Mouse (Mus musculus): Measurements from ENCODE around the gene Cntnap1. TPM values are rescaled to one million over a fixed set of nuclear protein-coding genes. Genes with fewer than 3 reads are reported as not detected.
"Not testable (repeated sequence)": the region's sequence is repeated elsewhere in the genome, so short reads cannot be mapped to it uniquely, and the experiment has no call there.

Cntnap1 gene
- total RNA-seq (2021), result 10.9 and 13.5 TPM in 2 replicates
- long read RNA-seq, experiment 1, result 0 reads
- long read RNA-seq, experiment 2, partial matches to known transcripts, result 1 of 5 reads
- long read RNA-seq, experiment 2, other reads (novel, unspliced or antisense), result 4 of 5 reads

DNA sequence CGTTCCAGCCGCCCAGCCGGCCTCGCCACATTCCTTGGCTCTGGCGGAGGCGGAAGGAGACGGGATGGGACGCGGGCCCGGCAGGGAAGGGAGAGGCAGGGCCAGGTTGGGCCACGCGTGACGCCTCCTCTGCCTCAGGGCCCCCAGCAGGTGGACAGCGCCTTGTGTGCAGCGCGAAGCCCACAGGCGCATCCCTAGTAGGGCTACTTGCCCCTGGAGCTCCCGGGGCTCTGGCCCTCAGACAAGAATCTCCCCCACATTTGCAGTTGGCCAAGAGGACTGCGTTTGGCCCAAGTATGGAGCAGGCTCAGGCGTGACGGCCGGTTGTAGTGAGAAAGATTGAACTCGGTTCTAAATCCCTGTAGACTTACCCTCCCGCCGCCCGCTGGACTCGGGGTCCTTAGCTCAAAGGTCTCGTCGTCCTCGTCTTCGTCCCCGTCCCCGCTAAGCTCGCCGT lies at the start of gene Cntnap1:
TSS of gene Cntnap1 (plus strand) at position 170 of the 457 bp plus-strand sequence.
- peak; percentile 86 for DNase-seq

DNA sequence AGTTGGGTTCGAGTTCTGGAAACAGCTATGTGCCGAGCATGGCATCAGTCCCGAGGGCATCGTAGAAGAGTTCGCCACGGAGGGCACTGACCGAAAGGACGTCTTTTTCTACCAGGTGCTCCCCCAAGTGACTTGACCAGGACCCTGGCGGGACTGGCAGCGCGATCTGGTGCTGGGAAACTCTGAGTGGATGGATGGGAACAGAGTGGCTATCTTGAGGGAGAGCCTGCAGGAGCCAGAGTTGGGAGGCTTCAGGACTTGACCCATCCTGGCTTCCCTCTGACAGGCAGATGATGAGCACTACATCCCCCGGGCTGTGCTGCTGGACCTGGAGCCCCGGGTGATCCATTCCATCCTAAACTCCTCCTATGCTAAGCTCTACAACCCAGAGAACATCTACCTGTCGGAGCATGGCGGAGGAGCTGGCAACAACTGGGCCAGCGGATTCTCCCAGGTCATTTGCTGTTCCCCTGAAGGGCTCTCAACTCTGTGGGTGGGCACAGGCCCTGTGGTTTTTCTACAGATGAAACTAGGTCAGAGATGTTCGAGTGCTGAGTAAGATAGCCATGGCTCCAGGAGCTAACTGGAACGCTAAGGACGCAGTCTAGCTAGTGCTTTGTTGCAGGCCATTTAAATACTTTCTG lies 49.7 kb upstream of the Cntnap1 start:
- no peak for DNase-seq

DNA sequence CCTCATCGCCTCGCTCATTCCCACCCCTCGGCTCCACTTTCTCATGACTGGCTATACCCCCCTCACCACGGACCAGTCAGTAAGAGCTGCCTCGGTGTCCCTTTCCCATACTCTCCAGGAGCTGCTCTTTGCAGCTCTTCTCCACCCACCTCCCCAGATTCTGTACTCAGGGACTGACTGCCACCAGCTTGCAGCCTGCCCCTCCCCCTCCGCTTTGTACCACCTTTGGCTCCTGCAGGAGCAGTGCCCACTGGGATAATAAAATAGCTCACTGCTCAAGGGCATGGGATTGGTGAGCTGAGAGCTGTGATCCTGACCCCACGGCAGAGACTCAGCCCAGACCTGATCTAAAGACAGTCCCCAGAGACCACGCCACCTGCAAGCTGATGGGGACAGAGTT lies 45.8 kb upstream of the Cntnap1 start:
- not testable (repeated sequence) for DNase-seq

DNA sequence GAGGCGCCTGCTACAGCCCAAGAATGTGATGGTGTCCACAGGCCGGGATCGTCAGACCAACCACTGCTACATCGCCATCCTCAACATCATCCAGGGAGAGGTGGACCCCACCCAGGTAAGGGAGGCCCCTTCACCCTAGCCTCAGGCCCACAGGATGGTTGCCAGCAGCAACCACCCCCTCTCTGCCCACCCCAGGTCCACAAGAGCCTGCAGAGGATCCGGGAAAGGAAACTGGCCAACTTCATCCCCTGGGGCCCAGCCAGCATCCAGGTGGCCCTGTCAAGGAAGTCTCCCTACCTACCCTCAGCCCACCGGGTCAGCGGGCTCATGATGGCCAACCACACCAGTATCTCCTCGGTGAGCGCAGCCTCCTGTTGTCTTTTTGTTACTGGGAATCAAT lies 45.3 kb upstream of the Cntnap1 start:
- DNase-seq, result not testable (repeated sequence)

DNA sequence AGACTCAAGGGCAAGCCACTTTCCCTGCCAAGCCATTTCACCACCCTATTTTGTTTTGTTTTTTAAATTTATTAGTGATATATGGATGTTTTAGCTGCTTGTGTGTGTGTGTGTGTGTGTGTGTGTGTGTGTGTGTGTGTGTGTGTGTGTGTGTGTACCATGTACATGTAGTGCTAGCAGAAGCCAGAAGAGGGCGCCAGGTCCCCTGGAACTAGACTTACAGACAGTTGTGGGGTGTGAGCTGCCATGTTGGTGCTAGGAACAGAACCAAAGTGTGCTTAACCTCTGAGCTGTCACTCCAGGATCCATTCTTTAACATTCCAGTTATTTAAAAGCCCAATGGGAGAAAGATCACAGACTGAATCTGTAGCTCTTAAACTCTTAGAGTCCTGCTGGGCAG lies 43.2 kb upstream of the Cntnap1 start:
- peak; percentile 60 for DNase-seq

DNA sequence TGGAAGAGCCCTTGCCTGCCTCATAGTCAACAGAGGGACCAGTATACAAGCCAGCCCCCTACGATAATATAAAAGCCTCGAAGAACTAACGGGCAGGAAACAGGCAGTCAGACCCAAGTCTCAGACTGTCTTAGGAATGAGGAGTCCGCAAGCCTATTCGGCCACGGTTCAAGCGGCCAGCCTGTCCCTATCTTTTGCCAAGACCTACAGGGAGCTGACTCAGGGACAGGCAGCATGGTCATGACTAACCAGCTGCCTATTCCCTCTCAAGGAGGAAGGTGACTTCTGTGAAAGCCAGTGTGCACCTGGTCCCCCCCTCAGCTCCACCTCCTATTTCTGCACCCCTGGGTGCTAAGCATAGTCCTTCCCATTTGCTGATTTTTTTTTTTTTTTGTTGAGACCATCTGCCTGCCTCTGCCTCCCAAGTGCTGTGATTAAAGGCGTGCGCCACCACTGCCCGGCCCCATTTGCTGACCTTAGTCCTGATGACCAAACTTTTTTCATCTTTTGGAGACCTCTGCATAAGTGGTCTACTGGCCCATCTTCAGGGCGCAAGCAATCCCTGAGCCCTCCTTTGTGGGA lies 41.2 kb upstream of the Cntnap1 start:
- peak; percentile 51 for DNase-seq

DNA sequence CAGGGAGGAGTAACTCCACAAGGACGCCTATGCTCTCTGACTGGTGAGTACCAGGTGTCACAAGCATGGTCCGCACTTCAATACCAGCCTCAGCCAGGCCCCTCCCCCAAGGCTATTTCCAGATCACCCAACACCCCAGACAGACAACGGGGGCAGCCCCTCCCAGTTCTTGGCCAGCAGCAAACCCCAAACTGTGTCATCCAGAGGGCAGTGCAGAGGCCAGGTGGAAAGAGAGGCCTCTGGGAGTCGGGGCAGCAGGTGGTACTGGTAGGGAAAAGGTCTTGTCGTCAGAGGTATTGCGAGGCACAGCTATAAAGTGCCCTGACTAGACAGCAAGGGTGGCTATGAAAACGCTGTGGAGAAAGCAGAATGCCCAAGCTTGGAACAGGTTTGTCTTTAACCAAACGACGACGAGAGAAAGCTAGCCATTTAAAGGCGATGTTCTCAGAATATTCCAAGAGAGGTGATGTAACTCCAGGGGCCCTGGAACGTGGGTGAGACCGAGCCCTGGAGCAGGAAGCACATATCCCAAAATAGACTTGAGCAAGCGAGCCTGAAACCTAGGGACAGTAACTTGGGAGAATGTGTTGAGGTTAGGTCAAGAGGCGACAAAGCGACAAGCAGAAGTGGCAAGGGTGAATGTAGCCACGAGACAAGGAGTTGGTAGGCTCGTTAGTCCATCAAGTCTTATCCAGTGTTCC lies 40.1 kb upstream of the Cntnap1 start:
- peak; percentile 61 for DNase-seq

DNA sequence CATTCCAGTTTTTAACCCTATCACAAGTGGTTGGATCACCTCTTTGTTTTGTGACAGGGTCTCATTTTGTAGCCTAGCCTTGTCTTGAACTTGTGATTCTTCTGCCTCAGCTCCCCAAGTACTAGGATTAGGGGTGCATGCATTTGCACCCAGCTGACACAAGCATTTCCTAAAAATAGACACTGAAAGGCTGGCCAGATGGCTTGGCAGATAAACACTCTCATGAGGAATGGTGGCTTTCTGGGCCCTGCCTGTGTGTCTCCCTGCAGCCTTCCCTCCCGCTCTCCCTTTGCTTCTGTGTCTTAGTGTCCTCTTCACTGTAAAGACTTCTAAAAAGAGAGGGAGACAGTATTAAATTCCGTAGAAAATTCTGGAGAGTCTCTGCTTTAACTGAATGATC lies 39.1 kb upstream of the Cntnap1 start:
- peak; percentile 37 for DNase-seq

DNA sequence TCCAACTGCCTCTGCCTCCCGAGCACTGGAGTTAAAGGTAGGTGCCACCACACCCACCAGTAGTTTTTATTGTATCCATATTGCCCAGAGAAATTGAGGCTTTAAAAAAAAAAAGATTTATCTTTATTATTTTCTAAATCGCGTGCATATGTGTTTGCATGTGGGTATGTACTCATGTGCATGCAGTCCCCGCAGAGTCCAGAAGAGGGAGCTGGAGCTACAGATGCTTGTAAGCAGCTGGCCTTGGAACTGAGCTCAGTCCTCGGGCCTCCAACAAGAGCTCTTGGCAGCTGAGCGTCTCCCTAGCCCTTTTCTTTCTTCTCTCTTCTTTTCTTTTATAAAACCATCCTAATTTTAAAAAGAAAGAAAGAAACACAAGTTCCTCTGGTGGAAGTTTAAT lies 38.6 kb upstream of the Cntnap1 start:
- peak; percentile 72 for DNase-seq

DNA sequence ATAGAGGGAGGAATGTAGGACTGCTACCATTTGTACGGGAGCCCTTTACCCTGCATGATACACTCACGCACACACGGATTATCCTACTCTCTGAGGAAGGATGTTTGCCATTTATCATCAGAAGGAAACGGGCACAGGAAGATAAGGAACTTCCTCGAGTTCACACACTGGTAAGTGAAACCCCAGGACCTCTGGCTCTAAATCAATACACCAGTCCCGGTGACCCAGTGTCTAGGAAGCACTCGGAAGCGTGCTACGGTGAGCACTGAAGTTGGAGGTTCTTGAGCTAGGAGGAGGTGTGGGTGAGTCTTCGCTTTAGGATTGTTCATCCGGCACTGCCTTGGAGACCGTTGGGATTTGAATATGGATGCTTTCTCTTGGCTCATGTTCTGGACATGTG lies 37.3 kb upstream of the Cntnap1 start:
- peak; percentile 39 for DNase-seq

DNA sequence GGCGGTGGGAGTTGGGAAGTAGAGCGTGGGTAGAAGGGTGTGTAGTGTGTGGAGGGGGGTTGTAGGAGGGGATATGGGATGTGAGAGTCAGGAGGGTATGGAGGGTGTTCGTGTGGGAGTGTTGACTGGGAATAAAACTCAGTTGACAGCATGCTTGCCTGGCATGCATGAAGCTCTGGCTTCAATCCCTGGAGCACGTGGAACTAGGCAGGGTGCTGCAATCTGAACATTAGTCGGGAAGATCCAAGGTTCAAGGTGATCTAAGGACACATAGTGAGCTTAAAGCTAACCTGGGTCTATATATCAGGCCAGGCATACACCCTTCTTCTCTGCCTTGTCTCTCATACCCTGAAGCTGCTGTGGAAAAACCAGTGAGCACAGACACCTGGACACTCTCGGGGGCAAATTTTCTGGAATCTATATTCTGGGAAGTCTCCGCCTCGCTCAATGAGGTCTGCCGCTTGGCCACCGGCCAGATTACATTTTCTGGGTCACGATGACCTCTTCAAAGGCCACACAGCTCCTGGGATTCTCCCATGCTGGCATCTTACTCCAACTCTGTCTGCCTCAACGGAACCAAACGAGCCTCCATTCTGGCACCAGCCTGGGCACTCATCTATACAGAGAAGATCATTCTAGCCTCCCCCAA lies 36.0 kb upstream of the Cntnap1 start:
- DNase-seq, result peak; percentile 74

DNA sequence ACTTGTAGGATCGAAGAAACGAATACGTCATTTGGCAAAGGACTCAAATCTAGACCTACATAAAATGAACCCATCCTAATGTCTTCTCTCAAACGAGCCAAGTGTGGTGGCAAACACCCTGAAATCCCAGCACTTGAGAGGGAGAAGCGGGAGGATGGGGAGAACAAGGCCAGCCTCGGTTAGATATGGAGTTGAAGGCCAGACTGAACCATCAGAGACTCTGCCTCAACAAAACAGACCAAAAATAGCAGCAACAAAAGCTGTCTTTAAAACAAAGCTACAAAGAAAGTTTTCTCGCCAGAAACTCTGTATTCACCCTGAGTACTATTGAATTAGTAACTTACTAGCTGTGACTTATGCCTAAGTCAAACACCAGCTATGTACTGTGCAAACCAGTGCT lies 33.3 kb upstream of the Cntnap1 start:
- no peak for DNase-seq

DNA sequence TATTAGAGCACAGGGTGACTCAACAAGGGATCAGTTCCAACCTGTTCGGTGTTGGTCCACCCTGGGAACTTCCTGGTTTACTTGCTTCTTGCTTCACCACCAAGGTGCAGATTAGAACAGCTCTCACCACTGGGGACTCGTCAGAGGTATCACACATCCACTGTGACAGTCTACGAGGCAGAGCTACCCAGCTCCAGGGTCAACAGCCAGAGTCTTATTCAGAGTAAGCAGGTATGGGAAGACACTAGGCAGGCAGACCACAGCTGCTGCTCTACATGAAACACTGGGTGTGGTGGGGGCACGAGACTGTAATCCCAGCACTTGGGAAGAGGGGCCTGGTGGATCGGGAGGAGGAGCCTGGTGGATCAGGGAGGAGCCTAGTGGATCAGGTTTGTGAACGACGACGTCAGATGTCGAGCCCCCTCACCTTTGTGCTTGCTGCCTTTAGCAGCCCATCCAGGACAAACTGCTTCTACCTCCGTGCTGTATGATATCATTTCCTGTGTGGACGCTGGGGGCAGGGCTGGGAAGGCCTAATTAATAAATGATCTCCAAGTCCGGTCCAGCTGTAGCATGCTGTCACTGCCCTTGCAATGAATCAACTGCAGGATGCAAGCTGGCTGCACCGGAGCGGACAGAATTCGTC lies 31.7 kb upstream of the Cntnap1 start:
- peak; percentile 72 for DNase-seq

DNA sequence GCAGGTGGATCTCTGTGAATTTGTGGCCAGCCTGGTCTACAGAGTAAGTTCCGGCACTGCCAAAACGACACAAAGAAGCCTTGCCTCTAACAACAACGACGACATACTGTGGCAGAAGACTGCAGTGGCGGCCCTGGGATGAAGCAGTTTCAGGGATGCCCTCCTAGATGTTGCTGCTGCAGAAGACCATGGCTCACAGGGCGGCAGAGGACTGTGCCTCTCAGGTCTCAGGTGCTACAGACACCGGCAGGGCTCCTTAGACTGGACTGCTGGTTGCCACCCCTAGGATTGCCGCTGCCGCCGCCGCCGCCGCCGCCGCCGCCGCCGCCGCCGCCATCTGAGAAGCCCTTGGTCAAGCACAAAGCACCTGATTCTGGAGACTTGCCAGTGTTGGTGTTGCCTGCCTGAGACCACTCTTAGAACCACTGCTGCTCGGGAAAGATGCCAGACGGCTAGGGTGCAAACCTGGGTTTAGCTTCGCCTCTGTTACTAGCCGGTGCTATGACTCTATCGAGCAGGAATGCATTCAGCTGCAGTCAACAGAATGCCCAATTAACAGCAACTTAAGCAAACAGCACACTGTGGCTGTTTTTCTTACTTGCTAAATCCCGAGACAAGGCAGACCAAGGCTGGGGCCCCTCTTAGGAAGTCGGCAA lies 30.0 kb upstream of the Cntnap1 start:
- no peak for DNase-seq

DNA sequence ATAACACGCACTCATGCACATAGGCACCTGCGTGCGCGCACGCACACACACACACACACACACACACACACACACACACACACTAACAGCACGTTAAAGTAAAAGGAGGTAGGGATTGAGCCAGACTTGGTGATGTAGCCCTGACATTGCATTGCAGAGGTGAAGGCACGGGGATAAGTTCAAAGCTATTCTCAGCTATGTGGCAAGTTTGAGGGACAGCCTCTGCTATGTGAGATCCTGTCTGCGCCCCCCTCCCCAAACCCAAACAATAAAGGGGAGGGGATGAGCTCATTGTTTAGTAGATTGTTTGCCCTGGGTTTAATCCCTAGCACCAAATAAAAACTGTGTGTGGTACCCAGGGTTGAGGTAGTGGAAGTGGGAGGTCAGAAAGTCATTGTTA lies 29.2 kb upstream of the Cntnap1 start:
- no peak for DNase-seq

DNA sequence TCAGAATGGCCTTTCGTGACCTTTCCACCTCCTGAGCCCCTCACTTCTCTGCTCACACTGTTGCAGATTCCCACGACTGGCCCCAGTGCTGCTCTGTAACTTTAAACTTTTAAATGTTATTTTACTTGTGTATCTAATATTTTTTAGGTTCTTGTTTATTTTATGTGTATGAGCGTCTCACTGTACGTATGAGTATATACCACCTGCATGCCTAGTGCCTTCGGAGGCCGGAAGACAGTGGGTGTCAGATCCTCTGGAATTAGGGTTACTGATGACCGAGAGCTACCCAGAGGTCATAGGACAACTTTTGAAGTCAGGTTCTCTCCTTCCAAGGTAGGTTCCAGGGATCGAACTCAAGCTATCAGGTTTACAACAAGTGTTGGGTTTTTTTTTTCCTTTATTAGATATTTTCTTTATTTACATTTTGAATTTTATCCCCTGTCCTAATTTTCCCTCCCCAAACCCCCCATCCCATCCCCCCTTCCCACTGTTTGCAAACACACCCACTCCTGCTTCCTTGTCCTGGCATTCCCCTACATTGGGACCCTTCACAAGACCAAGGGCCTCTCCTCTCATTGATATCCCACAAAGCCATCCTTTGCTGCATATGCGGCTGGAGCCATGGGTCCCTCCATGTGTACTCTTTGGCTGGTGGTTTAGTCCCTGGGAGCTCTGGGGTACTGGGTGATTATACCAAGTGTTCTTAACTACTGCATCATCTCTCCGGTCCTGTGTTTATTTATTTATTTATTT lies 27.9 kb upstream of the Cntnap1 start:
- DNase-seq, result no peak

DNA sequence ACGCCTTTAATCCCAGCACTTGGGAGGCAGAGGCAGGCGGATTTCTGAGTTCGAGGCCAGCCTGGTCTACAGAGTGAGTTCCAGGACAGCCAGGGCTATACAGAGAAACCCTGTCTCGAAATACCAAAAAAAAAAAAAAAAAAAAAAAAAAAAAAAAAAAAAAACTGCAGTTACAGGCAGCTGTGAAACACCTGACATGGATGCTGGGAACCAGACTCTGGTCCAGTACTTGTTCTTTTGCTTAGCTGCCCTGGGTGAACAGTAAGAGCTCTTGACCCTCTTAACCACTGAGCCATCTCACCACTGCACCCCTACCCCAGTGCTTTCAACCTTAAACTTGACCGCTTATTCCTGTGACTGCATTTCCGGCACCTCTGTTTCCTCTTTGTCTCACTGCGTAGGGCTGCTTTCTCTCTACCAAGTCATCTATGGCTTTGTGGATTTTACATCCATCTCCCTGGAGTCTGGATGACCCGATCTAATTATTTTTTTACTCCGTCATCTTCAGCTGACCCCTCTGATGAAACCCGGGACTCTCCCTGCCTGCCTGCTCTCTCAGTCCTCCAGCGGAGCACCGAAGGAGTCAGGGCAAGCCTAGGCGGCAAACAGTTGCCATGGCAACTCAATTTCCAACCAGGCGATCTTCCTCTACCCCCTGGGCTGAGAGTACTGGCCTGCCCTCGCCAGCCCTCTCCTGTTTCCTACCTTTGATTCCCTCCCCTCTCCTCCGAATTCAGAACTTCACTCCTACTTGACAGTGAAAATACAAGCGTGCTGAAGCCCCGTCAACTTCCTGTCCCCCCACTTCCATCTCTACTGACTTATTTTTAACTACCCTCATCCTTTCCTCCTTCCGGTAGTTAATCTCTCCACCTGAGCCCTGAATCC lies 26.7 kb upstream of the Cntnap1 start:
- DNase-seq, result peak; percentile 61

DNA sequence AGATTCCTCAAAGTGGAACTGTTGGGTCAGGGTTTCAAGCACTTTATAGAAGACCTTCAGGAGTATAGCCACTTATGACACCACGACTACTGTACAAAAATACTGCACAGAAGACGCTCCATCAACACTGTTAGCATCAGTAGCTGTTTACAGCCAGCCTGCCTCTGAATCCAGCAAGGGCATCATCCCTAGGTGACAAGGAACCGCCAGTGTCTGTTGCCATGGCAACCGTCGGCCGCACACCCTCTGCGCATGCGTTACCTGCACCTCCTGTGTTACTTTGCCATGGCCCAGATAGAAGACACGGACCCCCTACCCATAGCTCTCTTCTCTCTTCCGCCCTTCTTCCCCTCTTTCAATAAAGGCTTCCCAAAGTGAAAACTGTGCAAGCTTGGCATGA lies 23.9 kb upstream of the Cntnap1 start:
- DNase-seq, result no peak

DNA sequence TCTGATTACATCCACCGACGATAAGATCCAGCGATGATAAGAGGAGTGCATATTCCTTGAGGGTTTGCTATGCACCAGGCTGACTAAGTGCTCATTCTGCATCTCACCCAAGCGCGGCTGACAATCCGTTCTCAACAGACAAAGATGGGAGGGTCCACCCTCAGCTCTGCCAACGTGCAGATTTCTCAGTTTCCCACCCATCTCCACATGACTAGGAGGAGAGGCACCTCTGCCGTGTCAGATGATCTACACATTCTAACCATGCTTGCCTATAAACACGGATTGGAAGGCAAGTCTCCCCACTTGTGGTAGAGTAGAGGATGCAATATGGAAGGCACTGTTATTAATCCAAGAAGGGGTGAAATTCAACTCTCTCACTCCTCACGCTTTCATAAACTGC lies 21.6 kb upstream of the Cntnap1 start:
- no peak for DNase-seq
